Mouse (Mus musculus): ENCODE data around the gene Fam69a.
"Not testable (repeated sequence)": the region's sequence is repeated elsewhere in the genome, so short reads cannot be mapped to it uniquely, and the experiment has no call there.

Gene Fam69a

GRCm38 (mm10) chr5:107943526-107943925, 43.4 kb downstream of the Fam69a start:
- no peak for DNase-seq

GRCm38 (mm10) chr5:107942941-107943340, 43.9 kb downstream of the Fam69a start:
- no peak for DNase-seq

DNA sequence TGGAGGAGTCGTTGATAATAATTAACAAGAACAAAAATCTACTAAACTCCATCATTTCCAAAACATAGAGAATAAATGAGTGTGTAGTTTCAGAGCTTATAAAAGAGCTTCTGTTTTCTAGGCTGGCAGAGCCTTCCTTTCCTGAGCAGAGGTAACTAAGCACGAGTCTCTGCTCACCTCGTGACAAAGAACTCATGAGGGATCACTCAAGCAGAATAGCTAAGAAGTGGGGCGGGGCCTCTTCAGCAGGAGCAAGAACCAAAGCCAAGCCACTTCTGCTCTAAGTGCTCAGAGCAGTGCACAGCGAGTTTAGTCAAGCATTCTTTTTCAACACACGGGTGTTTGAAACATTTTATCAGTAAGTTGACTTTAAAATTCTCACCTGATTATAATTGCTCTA, 45.7 kb downstream of the Fam69a start:
- no peak for DNase-seq

DNA sequence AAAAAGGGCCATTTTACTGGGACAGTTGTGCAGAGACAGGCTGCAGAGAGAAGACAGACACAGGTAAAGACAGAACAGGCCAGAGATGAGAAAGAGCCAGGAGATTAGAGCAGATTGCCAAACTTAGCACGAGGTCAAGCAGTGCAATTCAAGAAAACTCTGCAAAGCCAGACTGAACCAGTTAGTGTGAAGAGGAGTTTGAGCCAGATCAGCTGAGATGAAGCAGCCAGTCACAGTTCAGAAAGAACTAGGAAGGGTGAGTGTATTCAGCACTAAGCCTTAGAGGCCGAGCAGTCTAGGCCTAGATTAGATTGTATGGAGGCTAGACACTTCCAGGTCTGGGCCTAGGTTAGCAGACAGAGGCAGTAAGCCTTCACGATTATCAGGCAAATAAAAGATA, 47.2 kb downstream of the Fam69a start:
- DNase-seq = no peak

GRCm38 (mm10) chr5:107938886-107939285, 48.0 kb downstream of the Fam69a start:
- no peak for DNase-seq

- DNase-seq = not testable (repeated sequence)
These were observed 48.4 kb downstream of the Fam69a start for GRCm38 (mm10) chr5:107938483-107938882.

DNA sequence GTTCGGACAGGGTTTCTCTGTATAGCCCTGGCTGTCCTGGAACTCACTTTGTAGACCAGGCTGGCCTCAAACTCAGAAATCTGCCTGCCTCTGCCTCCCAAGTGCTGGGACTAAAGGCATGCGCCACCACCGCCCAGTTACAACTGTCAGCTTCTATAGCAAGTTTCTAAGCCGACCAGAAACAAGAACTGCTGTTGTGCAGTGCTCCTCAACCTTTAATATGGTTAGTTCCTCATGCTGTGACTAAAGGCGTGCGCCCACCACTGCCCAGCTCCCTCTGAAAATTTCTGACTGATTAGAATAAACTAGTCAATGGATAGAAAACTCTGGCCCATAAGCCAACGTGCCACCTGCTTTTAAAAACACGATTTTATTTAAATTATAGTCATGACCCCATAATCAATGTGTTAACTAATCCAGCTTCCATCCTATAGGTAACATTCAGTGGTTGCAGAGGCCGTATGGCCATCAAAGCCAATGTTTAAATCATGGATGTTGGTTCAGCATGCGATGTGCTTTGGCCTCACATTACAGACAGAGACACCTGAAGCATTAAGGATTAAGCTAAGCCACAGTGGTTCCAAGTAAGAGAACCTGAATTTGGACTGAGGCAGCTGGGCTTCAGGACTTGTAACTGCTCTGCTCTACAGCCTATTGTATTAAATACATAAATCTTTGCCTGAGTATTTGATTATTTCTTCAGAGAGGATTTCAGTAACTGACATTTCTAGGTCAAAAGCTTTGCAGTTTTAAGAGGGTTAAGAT, 50.1 kb downstream of the Fam69a start:
- DNase-seq = no peak

DNA sequence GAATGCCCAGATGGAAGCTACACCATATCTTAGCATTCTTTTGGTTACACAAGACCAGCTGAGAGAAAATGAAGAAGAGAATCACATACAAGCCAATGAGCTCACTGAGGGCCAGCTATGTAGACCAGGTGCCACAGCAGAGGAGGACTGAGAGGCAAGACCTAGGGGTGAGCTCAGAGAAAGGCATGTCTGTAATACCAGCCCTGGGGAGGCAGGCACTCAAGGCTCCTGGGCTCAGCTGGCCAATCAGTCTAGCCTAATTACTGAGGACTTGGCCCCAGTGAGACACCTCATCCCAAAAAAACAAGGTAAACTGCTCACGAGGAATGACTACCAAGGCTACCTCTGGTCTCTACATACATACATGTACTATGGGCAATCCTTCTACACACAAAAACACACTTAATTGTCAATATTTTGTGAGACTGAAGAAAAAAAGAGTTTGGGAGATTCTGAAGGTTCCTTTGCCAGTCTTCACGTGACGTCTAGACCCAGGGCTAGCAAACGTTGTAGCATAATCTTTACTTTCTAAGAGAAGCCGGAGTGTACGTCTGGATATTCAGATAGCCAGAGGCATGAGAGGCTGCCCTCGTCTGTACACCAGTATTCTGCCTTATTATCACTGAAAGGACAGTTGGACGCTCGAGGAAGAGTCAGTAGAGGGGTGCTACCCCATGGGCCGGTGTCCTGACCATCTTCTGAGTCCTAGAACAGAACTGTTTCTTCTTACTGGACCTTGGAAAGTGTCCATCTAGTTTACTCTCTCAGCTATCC, 51.9 kb downstream of the Fam69a start:
- no peak for DNase-seq

- DNase-seq = peak in 1 of 2 experiments; percentile 20
These were observed 53.5 kb downstream of the Fam69a start for GRCm38 (mm10) chr5:107933202-107933974.

DNA sequence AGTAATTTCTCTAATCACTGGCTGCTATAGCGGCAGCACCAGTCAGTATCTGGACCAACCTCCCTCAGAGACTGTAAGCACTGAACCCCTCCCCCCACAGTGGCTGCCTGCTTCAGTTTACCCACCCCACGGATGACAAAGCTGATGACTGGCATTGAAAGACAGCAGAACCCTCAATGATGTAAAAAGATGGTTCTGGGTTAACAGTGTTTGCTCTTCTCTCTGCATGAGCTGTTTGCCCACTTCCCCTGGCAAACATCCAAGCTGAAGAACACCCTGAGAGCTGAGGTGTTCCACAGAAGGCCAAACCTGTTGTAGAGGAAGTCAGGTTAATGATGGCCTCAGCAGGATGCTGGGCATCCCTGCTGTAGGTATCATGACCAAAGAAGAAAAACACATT, 54.3 kb downstream of the Fam69a start:
- peak; percentile 71 to 81 for DNase-seq

DNA sequence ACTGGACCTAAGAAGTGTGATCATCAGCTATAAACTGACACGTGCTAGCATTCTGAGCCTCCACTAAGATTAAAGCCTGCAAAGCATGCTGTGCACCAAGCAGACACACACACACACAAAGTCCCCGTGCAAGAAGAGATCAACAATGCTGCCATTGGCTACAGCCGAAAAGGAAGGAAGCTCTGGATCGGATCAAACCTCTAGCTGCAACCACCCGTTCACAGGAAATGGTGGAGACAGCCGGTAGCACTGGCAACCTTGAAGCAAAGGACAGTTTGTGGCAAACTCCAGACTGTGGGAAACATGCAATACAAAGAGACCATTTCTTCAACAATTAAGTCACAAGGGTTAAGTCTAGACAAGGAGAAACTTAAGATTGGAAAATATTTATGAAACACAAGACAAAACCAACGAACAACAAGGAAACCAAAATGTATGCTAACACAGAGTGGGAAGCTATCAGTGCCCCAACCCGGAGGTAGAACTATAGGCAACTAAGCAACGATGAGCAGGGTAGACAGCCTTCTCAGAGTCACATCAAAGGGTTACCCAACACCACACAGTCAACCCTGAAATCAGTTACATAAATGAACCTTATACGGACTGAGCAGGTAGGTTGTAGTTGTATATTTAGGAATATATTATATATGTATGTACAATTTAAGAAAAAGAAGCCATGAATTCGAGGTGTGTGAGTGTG, 60.2 kb downstream of the Fam69a start:
- no peak for DNase-seq

DNA sequence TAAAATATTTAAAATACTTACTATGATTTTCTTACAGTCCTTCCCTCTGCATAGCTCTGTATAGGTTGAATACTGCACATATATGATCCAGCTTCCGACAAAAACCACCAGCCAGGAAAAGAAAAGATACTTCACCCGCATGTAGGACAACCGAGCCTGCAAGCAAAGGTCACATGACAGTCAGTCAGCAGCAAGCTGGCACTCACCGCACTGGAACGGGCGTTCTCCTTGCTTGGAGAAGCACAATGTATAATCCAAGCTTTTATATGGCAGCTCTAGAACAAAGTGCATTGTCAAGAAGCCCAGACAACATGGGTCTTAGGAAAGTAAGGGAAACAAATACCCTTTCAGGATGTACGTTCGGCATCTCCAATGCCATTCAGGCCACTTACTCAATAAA, 62.3 kb downstream of the Fam69a start:
- peak; percentile 55 to 64 for DNase-seq

- DNase-seq = no peak
These were observed 64.0 kb downstream of the Fam69a start for GRCm38 (mm10) chr5:107922836-107923235.

- peak; percentile 74 to 79 for DNase-seq
These were observed 65.3 kb downstream of the Fam69a start for GRCm38 (mm10) chr5:107921400-107922252.

- DNase-seq = no peak
These were observed 71.6 kb downstream of the Fam69a start for GRCm38 (mm10) chr5:107915280-107915679.

DNA sequence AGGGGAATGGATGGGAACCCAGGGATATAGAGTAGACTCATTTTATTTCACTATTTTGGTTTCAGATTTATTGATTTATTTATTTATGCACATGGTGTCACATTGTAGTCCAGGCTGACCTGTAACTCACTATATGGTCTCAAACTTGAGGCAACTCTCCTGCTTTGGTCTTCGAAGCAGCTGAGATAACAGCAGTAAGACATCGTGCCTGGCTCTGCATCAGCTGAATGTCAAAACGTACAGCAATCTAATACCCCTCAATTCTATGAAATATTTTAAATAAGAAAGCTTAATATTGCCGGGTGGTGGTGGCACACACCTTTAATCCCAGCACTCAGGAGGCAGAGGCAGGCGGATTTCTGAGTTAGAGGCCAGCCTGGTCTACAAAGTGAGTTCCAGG, 75.9 kb downstream of the Fam69a start:
- no peak for DNase-seq

- no peak for DNase-seq
These were observed 76.7 kb downstream of the Fam69a start for GRCm38 (mm10) chr5:107910084-107910616.

DNA sequence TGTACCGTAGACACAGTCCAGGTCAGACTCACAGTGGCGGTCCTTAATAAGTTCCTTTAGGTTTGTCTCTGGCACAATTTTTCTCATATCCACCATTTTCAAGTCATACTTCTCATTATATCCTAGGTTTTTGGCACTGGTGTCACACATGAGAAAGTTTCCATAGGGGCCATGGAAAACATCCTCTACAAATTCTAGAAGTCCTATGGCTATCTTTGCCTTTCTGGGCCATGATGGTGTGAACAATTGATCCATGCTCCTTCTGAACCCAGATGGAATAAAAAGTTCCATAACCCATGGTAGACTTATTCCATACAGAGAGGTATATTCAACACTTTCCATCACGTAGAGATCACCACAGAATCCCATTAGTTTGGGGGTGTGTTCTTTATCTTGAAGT, 77.2 kb downstream of the Fam69a start:
- no peak for DNase-seq

DNA sequence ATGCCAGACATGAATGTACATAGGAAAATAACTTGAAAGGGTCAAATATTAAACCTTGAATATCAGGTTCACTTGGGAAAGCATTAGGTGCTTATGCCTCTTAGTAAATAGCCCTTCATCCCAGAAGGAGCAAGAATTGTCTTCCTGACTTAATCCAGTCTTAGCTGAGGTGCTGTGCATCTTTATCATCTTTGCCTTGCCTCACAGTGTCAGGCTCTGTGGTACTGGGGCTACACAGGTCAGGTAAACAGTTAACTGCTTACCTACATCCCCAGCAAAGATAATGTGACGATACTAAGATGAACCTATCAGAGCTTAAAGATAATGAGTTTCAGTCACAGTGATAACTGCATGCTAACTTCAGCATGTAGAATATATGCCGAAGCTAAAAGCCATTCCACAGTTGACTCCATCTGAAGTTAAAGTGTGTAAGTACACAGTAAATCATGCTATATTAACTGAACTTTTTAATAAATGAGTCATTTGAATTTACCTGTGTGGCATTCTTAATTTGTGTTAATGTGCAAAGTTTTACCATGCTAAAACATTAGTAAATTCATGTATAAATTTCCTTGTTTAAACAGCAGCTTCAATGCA, 78.3 kb downstream of the Fam69a start:
- DNase-seq = no peak

DNA sequence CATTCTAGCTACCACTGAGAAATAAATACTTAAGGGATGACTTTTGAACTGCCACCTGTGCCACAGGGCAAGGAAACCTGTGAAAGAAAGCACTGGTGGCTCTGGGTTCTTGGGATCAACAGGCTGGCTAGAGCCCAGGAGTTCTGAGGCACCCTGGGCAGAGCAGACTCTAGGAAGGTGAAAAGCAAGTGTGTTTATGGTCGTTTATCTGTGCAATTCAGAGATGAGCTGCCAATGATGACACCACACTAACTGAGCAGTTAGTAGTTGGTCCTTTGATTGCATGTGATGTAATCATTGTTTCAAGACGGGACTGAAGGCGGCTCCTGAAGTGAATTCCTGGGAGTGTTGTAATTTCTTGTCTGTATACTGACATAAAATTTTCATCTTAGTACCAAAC, 82.6 kb downstream of the Fam69a start:
- no peak for DNase-seq

DNA sequence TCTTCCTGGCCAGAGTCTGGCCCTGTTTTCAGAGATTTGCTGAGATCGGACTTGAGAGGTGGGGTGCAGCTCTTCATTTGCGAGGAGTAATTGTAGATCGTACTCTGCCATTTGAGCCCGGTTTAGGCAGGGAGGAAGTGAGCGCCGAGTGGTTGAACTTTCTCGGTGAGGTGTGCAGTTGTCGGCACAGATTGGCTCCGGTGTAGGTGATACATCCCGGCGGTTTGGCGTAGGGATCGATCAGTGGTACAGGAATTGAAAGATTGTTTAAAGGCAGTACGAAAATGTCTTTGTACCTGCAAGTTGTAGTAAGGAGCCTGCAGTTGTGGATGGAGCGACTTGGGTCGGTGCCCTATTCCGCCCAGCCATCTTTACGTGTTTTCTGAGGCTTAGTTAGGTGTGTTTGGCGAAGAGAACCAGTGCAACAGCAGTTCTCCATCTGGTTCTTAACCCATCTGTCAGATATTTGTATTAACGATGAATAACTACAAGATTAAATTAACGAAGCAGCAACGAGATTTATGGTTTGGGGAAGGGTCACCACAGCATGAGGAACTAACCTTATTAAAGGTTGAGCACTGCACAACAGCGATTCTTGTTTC, 85.8 kb downstream of the Fam69a start:
- peak in 1 of 2 experiments; percentile 47 for DNase-seq
